Mouse (Mus musculus): ENCODE results near the gene Hnf1b.

Gene Hnf1b

DNA sequence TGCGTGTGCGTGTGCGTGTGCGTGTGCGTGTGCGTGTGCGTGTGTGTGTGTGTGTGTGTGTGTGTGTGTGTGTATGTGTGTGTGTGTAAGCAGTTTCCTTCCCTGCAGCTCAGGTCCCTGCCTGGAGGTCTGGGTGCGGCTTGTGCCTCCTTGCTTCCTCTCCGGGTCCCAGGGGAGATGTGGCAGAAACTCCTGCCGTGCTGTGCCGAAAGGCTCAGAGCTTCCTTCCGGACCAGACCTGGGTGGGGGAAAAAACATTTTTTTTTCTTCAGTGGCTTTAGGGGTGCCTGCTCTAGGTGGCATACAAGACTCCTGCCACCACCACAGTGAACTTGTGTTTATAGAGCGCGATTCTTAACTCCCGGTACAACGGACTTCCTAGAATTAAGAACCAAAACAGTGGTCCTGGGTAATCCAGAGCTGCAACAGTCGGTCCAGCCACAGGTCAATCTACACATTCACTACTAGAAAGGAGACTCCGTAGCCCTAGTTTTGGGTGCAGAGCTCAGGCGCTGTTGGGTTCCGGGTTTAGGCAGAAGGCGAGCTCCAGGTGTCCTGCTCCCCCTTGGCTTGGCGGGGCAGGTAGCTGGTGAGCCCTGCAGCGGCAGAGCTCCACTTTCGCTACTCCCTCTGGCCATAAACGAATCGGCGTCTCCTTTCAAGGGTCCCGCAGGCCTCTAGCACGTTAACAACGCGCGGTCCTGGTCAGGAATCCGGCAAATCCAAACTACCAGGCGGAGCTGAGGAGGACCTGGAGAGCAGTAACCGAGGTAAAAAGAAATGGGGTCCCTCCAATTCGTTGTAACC lies at the start of gene Hnf1b:
Hnf1b (plus strand) TSS at position 535 of the 807 bp plus-strand sequence.
- no peak for DNase-seq (ENCODE audit: low read depth)

GRCm38 (mm10) chr11:83802166-83802565 lies 47.7 kb upstream of the Hnf1b start:
- DNase-seq (ENCODE audit: low read depth) = peak; percentile 69

GRCm38 (mm10) chr11:83802581-83802980 lies 47.3 kb upstream of the Hnf1b start:
- no peak for DNase-seq (ENCODE audit: low read depth)

- DNase-seq (ENCODE audit: low read depth) = no peak
Measured at GRCm38 (mm10) chr11:83810441-83810840, 39.4 kb upstream of the Hnf1b start.

GRCm38 (mm10) chr11:83815191-83815590 lies 34.7 kb upstream of the Hnf1b start:
- DNase-seq (ENCODE audit: low read depth) = no peak

- DNase-seq (ENCODE audit: low read depth) = peak; percentile 75
Measured at GRCm38 (mm10) chr11:83815628-83816027, 34.2 kb upstream of the Hnf1b start.

DNA sequence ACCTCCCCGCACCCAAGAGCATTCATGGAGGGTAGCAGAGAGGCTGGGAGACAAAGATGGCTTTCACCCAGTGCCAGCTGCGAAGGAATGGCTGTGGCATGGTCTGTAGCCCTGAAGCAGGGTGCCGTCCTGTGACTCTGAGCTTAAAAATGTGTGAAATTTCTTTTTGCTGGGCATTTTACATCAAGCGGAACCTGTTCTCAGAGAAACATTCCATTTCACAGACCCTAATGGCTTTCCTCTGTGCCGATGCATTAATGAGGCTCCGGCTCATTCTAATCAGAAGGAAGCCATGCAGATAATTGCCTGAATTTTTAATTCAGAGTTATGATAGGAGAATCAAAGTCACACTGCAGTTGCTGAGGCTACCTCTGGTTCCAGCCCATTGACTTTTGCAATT lies 32.8 kb upstream of the Hnf1b start:
- DNase-seq (ENCODE audit: low read depth) = no peak

GRCm38 (mm10) chr11:83817994-83818393 lies 31.9 kb upstream of the Hnf1b start:
- DNase-seq (ENCODE audit: low read depth) = no peak

DNA sequence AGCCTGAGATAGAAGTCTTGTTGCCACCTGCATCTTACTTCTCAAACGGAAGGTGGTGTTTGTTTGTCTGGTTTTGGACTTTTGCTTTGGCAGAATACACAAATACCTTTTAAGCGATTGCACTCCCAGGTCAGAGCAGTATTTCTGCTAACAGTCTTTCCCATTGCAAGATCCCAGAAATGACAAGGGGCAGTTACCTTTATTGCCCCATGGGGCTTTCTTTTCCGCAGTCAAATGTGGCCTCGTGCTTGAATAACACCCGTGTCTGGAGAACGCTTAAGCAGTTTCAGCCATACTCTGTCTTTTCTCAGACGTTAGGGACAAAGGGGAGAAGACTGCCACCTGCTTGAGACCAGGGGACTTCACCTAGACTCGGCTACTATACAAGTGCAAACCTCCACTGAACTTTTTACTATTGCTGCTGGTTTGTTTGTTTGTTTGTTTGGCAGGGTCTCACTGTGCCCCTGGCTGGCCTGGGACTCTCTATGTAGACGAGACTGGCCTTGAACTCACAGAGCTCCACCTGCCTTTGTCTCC lies 31.2 kb upstream of the Hnf1b start:
- DNase-seq (ENCODE audit: low read depth) = no peak

- no peak for DNase-seq (ENCODE audit: low read depth)
Measured at GRCm38 (mm10) chr11:83819806-83820483, 29.9 kb upstream of the Hnf1b start.

- no peak for DNase-seq (ENCODE audit: low read depth)
Measured at GRCm38 (mm10) chr11:83826142-83826541, 23.7 kb upstream of the Hnf1b start.

GRCm38 (mm10) chr11:83828553-83829142 lies 21.2 kb upstream of the Hnf1b start:
- peak; percentile 47 for DNase-seq (ENCODE audit: low read depth)

GRCm38 (mm10) chr11:83832389-83832788 lies 17.5 kb upstream of the Hnf1b start:
- peak; percentile 68 for DNase-seq (ENCODE audit: low read depth)

GRCm38 (mm10) chr11:83833517-83833916 lies 16.3 kb upstream of the Hnf1b start:
- DNase-seq (ENCODE audit: low read depth) = no peak

DNA sequence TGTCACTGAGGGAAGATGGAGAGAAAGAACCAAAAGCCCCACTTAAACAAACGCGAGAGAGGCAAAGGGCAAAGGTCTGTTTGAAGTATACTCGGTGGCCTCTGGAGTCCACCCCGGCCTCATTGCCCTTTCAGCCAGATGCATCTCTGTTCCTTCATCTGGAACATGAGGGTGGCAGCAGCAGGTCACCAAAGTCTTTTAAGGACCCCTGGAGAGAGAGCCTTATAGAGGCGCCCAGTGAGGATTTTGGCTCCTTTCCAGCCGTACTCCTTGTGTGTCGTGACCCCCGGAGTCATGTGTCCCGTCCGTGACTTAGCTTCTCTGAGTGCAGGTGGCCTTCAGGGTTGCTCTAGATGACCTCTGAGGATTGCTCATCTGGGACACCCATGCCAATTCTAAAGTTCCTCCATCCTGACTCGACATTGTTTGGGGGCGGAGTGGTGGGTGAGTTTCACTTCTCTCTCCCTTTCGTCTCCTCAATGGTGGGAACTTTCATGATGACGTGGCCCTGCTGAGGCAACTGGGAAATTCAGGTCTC lies 15.8 kb upstream of the Hnf1b start:
- no peak for DNase-seq (ENCODE audit: low read depth)

GRCm38 (mm10) chr11:83839451-83839850 lies 10.4 kb upstream of the Hnf1b start:
- DNase-seq (ENCODE audit: low read depth) = no peak

DNA sequence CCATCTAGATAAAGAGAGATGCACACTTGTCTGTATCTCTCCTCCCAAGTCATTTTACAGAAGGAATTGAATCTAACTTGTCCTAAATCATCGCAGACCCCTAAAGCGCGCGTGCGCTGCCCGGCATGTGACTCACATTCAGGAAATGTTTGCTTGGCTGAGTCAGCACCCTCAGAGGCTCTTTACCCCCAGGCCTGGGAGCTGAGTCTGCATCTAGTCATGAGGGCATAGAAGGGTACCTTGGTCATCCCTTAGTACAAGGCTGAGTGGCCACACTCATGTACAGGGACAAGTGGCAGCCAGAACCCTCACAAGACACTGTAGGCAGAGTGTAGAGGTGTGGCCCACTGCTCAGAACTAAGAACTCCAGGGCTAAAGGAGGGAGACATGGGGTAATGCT lies 6.3 kb upstream of the Hnf1b start:
- no peak for DNase-seq (ENCODE audit: low read depth)

- no peak for DNase-seq (ENCODE audit: low read depth)
Measured at GRCm38 (mm10) chr11:83850586-83851272, 866 bp downstream of the Hnf1b start.

DNA sequence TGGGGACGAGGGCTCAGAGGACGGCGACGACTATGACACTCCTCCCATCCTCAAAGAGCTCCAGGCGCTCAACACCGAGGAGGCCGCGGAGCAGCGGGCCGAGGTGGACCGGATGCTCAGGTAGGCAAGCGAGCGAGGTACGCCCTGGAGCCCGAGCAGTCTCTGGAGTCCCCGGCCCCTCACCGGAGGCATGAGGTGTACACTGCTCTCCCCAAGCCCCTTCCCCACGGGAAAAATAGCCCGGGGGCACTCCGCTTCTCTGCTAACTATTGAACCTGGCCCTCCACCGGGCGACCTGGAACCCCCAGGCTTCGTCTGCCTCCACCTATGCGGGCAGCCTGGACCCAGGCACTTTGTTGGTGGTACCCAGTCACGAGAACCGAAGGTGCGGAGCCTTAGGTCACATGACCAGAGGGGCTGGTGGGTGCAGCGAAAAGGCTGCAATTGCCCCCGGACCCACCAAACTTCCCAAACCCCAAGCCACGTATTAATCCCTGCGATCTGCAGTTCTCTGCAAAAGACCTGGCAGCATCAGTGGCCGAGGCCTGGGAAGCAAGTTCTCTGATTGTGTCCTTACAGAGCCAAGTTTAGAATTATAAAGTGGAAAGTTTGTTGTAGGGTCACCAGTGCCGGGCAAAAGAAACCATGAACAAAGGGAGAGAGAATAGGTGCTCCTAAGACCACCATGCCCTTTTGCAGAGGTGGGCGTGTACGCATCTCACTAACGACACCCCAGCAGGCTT lies 1.6 kb downstream of the Hnf1b start:
- no peak for DNase-seq (ENCODE audit: low read depth)

DNA sequence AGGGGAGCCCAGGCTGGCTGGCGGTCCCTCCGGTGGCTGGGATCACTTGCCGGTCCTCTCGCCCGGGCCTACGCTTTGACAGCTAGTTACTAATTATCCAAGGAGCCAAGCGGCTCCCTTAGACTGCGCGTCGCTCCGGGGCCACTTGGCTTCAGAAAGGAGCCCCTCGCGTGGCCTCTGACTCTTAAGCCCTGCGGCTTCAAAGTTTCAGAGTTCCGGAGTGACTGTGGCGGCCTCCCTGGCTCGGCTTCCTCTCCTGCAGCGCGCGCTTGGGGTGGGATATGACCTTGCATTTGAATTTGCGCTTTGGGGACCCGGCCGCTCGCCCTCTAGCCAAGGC lies 2.1 kb downstream of the Hnf1b start:
- DNase-seq (ENCODE audit: low read depth) = no peak

DNA sequence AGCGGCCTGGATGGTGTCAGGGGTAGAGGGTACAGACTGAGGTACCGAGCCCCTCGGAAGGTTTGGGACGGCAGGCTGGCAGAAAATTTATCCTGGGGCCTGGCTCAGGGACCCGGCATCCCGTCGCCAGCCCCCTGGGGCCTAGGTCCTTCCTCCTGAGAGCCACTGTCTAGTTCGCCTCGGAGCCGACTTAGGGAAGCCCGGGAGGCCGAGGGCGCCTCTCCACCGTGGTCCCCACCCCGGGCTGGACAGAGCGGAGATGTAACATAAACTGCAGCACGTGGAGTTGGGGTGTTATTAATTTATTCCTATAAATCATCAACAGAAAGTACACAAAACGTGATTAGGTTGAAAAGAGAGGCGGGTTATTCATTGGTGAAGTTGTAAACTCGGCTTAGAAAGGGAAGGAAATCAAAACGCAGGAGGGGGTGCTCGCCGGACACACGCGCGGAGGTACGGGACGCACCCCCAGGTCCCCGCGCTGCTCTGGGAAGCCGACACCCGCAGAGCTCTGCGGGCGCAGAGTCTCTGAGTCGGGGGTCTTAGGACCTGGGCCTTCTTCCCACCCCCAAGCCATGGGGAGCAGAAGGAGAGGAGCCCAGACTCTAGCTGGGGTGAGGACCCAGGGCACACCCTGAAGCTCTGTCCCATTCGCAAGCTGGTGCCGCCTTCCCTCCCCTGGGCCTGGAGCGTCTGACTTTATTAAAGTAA lies 2.8 kb downstream of the Hnf1b start:
- DNase-seq (ENCODE audit: low read depth) = no peak
